14 mouse cellular contexts compared by ENCODE assay signal in the genomic region with DNA sequence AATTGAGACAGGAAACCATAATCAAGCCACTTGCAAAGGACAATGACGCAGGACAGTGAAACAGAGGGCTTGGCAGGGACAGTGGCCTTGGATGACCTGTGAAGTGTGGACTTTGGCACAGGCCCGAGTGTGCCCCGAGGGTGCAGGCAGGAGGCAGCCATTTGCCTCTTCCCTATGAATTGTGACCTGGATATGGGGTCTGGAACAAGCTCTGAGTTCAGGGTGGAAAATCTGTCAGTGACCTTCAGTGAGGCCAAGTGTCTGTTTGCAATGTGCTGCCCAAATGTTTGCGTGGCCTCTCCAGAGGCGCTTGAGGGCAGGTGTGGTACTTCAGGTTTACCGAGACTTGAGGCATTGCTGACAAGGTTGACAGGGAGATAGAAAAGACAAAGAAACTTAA. TPM values are rescaled to one million over a fixed set of nuclear protein-coding genes. Genes with fewer than 3 reads are reported as not detected.
DNase-seq lines count a peak whose midpoint lies in the region; ATAC-seq lines count a peak whose summit lies in the region.
"Had no signal": no experiment of that assay in that cellular context is flagged by ENCODE, and none has a peak within 500 bp of the region (broad histone marks: within the 10 kb centered on the region; RNA-seq: fewer than 3 reads in every experiment).

No protein-coding gene starts in this region.

- H3K9ac ChIP-seq in forebrain, embryonic 11.5 days (ENCODE audit: low read length) = no peak overlapping the region
- no peak overlapping the region for H3K9ac ChIP-seq in forebrain, embryonic 15.5 days (replicated peaks)
- H3K9ac ChIP-seq in liver, embryonic 13.5 days = no peak overlapping the region
- H3K9ac ChIP-seq in liver, embryonic 11.5 days (ENCODE audit: low read depth, low read length) = no peak overlapping the region
- no peak overlapping the region for H3K9ac ChIP-seq in lung, embryonic 16.5 days (ENCODE audit: low read length)
- H3K9ac ChIP-seq: embryonic facial prominence, embryonic 13.5 days; limb, embryonic 13.5 days had no signal

- H3K4me2 ChIP-seq in forebrain, embryonic 11.5 days (ENCODE audit: low read depth, low read length, severe bottlenecking) = no peak overlapping the region
- H3K4me2 ChIP-seq in forebrain, embryonic 15.5 days (replicated peaks) = no peak overlapping the region
- no peak overlapping the region for H3K4me2 ChIP-seq in liver, embryonic 13.5 days
- H3K4me2 ChIP-seq in liver, embryonic 11.5 days = no peak overlapping the region
- no peak overlapping the region for H3K4me2 ChIP-seq in lung, embryonic 16.5 days (ENCODE audit: low read depth, low read length)
- H3K4me2 ChIP-seq: embryonic facial prominence, embryonic 13.5 days; limb, embryonic 13.5 days had no signal

- no peaks in the 10 kb centered on the region for H3K4me1 ChIP-seq in forebrain, embryonic 11.5 days (replicated peaks; ENCODE audit: control insufficient read depth, insufficient read depth, low read length)
- H3K4me1 ChIP-seq in forebrain, embryonic 15.5 days = peaks cover under 1% of the 10 kb centered on the region; the same call in 1 of the 2 replicates
- H3K4me1 ChIP-seq in liver, embryonic 13.5 days (replicated peaks) = peaks cover 6% of the 10 kb centered on the region
- 0 out of 2 replicates have a peak, but pooled peaks cover 5% of the 10 kb centered on the region for H3K4me1 ChIP-seq in liver, embryonic 11.5 days (replicated peaks; ENCODE audit: control insufficient read depth, insufficient read depth, low read length)
- peaks cover 32% of the 10 kb centered on the region for H3K4me1 ChIP-seq in lung, embryonic 16.5 days (replicated peaks; ENCODE audit: control insufficient read depth, insufficient read depth, low read length)

- intact Hi-C loops in left cerebral cortex, postnatal 14 days (cut with DNase I) = no loop called here

- no peak for ATAC-seq in forebrain, embryonic 11.5 days (replicated peaks; ENCODE audit: low FRiP score)
- no peak for ATAC-seq in forebrain, embryonic 15.5 days (replicated peaks)
- ATAC-seq in liver, embryonic 13.5 days (ENCODE audit: low read depth) = peak; percentile 27; the same call in 1 of the 2 replicates
- ATAC-seq in liver, embryonic 11.5 days (replicated peaks; ENCODE audit: low FRiP score) = no peak
- peak; percentile 29; the same call in 1 of the 2 replicates for ATAC-seq in lung, embryonic 16.5 days (ENCODE audit: low read depth)
- ATAC-seq: forebrain, embryonic 16.5 days had no signal

- H3K9me3 ChIP-seq in forebrain, embryonic 11.5 days (ENCODE audit: control insufficient read depth, low read length) = no peaks in the 10 kb centered on the region
- H3K9me3 ChIP-seq in forebrain, embryonic 15.5 days = no peaks in the 10 kb centered on the region
- H3K9me3 ChIP-seq in liver, embryonic 13.5 days (replicated peaks) = no peaks in the 10 kb centered on the region
- no peaks in the 10 kb centered on the region for H3K9me3 ChIP-seq in liver, embryonic 11.5 days (ENCODE audit: control insufficient read depth, low read length)
- H3K9me3 ChIP-seq in lung, embryonic 16.5 days (ENCODE audit: control insufficient read depth, low read length) = no peaks in the 10 kb centered on the region
- H3K9me3 ChIP-seq: embryonic facial prominence, embryonic 13.5 days; limb, embryonic 13.5 days; midbrain, embryonic 10.5 days had no signal

- DNase-seq in forebrain, embryonic 11.5 days (ENCODE audit: low spot score) = peak; percentile 27
- DNase-seq in liver, embryonic 13.5 days = no peak
- DNase-seq in liver, embryonic 11.5 days (ENCODE audit: low spot score) = no peak
- DNase-seq in adrenal gland, postnatal 36 days = peak; percentile 76 to 79
- no peak for DNase-seq in c-Kit-positive CD71-positive TER-119-positive erythroid progenitor cells, embryonic 14.5 days (ENCODE audit: low spot score)
- no peak for DNase-seq in left cerebral cortex, postnatal 14 days (ENCODE audit: low spot score in 2 of 2)
- DNase-seq: cerebellum, adult 8-10 months; right cerebral cortex, adult 18-20 months had no signal

- H3K36me3 ChIP-seq in forebrain, embryonic 11.5 days (ENCODE audit: control insufficient read depth, insufficient read depth, low read length) = no peaks in the 10 kb centered on the region
- H3K36me3 ChIP-seq in forebrain, embryonic 15.5 days = no peaks in the 10 kb centered on the region
- H3K36me3 ChIP-seq in liver, embryonic 13.5 days = no peaks in the 10 kb centered on the region
- H3K36me3 ChIP-seq in liver, embryonic 11.5 days (ENCODE audit: control insufficient read depth, insufficient read depth, low read length) = no peaks in the 10 kb centered on the region
- no peaks in the 10 kb centered on the region for H3K36me3 ChIP-seq in lung, embryonic 16.5 days (ENCODE audit: control insufficient read depth, insufficient read depth, low read length)
- H3K36me3 ChIP-seq: embryonic facial prominence, embryonic 13.5 days; limb, embryonic 13.5 days; midbrain, embryonic 10.5 days had no signal

- H3K27ac ChIP-seq in forebrain, embryonic 11.5 days (ENCODE audit: low read depth, low read length) = no peak overlapping the region
- no peak overlapping the region for H3K27ac ChIP-seq in forebrain, embryonic 15.5 days (replicated peaks)
- H3K27ac ChIP-seq in liver, embryonic 13.5 days = no peak overlapping the region
- no peak overlapping the region for H3K27ac ChIP-seq in liver, embryonic 11.5 days (ENCODE audit: low read depth, low read length)
- H3K27ac ChIP-seq in lung, embryonic 16.5 days (ENCODE audit: low read length) = peak overlapping the region; percentile 81
- H3K27ac ChIP-seq: embryonic facial prominence, embryonic 13.5 days; limb, embryonic 13.5 days; midbrain, embryonic 10.5 days had no signal

- no peaks in the 10 kb centered on the region for H3K27me3 ChIP-seq in forebrain, embryonic 11.5 days (ENCODE audit: control insufficient read depth, insufficient read depth, low read length)
- no peaks in the 10 kb centered on the region for H3K27me3 ChIP-seq in forebrain, embryonic 15.5 days
- no peaks in the 10 kb centered on the region for H3K27me3 ChIP-seq in liver, embryonic 13.5 days
- H3K27me3 ChIP-seq in liver, embryonic 11.5 days (replicated peaks; ENCODE audit: control insufficient read depth, insufficient read depth, low read length) = no peaks in the 10 kb centered on the region
- H3K27me3 ChIP-seq in lung, embryonic 16.5 days (ENCODE audit: control insufficient read depth, insufficient read depth, low read depth, low read length) = no peaks in the 10 kb centered on the region
- H3K27me3 ChIP-seq: embryonic facial prominence, embryonic 13.5 days; limb, embryonic 13.5 days had no signal

- WGBS in forebrain, embryonic 11.5 days = 88% methylated on average over 6 of the region's 6 CpGs
- WGBS in forebrain, embryonic 15.5 days = 90% methylated on average over 6 of the region's 6 CpGs
- 65% methylated on average over 6 of the region's 6 CpGs for WGBS in liver, embryonic 13.5 days (ENCODE audit: insufficient replicate concordance)
- 69% methylated on average over 6 of the region's 6 CpGs for WGBS in liver, embryonic 11.5 days
- WGBS in lung, embryonic 16.5 days = 38% methylated on average over 6 of the region's 6 CpGs

- H3K4me3 ChIP-seq in forebrain, embryonic 11.5 days (ENCODE audit: low read depth, low read length) = no peak overlapping the region
- H3K4me3 ChIP-seq in forebrain, embryonic 15.5 days = no peak overlapping the region
- no peak overlapping the region for H3K4me3 ChIP-seq in liver, embryonic 13.5 days (replicated peaks)
- no peak overlapping the region for H3K4me3 ChIP-seq in liver, embryonic 11.5 days (ENCODE audit: low read depth, low read length)
- no peak overlapping the region for H3K4me3 ChIP-seq in lung, embryonic 16.5 days (ENCODE audit: low read length)
- H3K4me3 ChIP-seq: embryonic facial prominence, embryonic 13.5 days; limb, embryonic 13.5 days; midbrain, embryonic 10.5 days had no signal

RNA-seq across cellular contexts. Expression of a gene that starts 6.5 kb away (rescaled TPM):
- polyA plus RNA-seq in forebrain, embryonic 11.5 days (2014; fragmentation: Nextera tagmentation; extraction: Ambion mirVana) = 15.6 and 16.7 TPM in 2 replicates
- 17.3 and 24.5 TPM in 2 replicates for polyA plus RNA-seq in forebrain, embryonic 15.5 days (2015; fragmentation: Nextera tagmentation; extraction: Ambion mirVana)
- 3.6 and 3.9 TPM in 2 replicates for polyA plus RNA-seq in liver, embryonic 13.5 days (2015; fragmentation: Nextera tagmentation; extraction: Ambion mirVana)
- 10.4 and 11.2 TPM in 2 replicates for polyA plus RNA-seq in liver, embryonic 11.5 days (2014; fragmentation: Nextera tagmentation; extraction: Ambion mirVana)
- 100 to 1,000 TPM; 124 to 127 TPM for total RNA-seq in adrenal gland, postnatal 36 days (2021)
- polyA plus RNA-seq in lung, embryonic 16.5 days (2015; fragmentation: Nextera tagmentation; extraction: Ambion mirVana) = 32.7 and 33.0 TPM in 2 replicates
- 10 to 100 TPM; 18.8 to 21.6 TPM for total RNA-seq in left cerebral cortex, postnatal 14 days (2021)

Comparison
In these comparisons a context has a peak if more than half of its experiments do, and no peak if none do; other contexts are left out.
1. ATAC-seq: peak in liver, embryonic 13.5 days (single experiment) and lung, embryonic 16.5 days (single experiment); none in forebrain, embryonic 11.5 days (single experiment), forebrain, embryonic 15.5 days (single experiment) and liver, embryonic 11.5 days (single experiment).
2. DNase-seq: peak in forebrain, embryonic 11.5 days (single experiment) and adrenal gland, postnatal 36 days (2 of 2); none in liver, embryonic 13.5 days (single experiment), liver, embryonic 11.5 days (single experiment), c-Kit-positive CD71-positive TER-119-positive erythroid progenitor cells, embryonic 14.5 days (single experiment) and left cerebral cortex, postnatal 14 days (0 of 2).